Mouse (Mus musculus) forebrain, embryonic 11.5 days (tissue): ENCODE results near the gene Gm17304. TPM values are rescaled to one million over a fixed set of nuclear protein-coding genes. Genes with fewer than 3 reads are reported as not detected.

Source experiments
- ATAC-seq: fragments of 200-750 bp; cut with Nextera tagmentation; replicated peaks from 2 replicates; pipeline ENCODE4 v1.8.0; 2017; ENCODE audit warnings: moderate TSS enrichment; ENCODE audit not compliant: low FRiP score
- DNase-seq: peaks from one replicate; pipeline ENCODE4 v3.0.0-alpha.2; 2017; ENCODE audit warnings: low spot score
- H3K27ac ChIP-seq: fragments of 300-500 bp; sonication (generic); 2 replicates; pipeline ENCODE4 v1.5.1; 2014; ENCODE audit warnings: low read depth, low read length
- H3K27me3 ChIP-seq: fragments of 300-500 bp; sonication (generic); 2 replicates; pipeline ENCODE4 v1.6.1; 2014; ENCODE audit warnings: mild to moderate bottlenecking, low read length, mixed read lengths; ENCODE audit not compliant: control insufficient read depth, insufficient read depth
- H3K36me3 ChIP-seq: fragments of 300-500 bp; sonication (generic); 2 replicates; pipeline ENCODE4 v1.6.1; 2014; ENCODE audit warnings: mild to moderate bottlenecking, low read length, moderate library complexity, mixed read lengths; ENCODE audit not compliant: control insufficient read depth, insufficient read depth
- H3K4me1 ChIP-seq: fragments of 300-500 bp; sonication (generic); replicated peaks from 2 replicates; pipeline ENCODE4 v1.6.1; 2014; ENCODE audit warnings: low read length, mixed read lengths; ENCODE audit not compliant: control insufficient read depth, insufficient read depth
- H3K4me2 ChIP-seq: fragments of 300-500 bp; sonication (generic); 2 replicates; pipeline ENCODE4 v1.6.1; 2014; ENCODE audit warnings: low read depth, mild to moderate bottlenecking, low read length, moderate library complexity, mixed read lengths; ENCODE audit not compliant: severe bottlenecking
- H3K4me3 ChIP-seq: fragments of 300-500 bp; sonication (generic); 2 replicates; pipeline ENCODE4 v1.5.1; 2014; ENCODE audit warnings: low read depth, low read length
- H3K9ac ChIP-seq: fragments of 300-500 bp; sonication (generic); 2 replicates; pipeline ENCODE4 v1.6.1; 2014; ENCODE audit warnings: low read length
- H3K9me3 ChIP-seq: fragments of 300-500 bp; sonication (generic); 2 replicates; pipeline ENCODE4 v1.6.1; 2016; ENCODE audit warnings: low read length, mixed read lengths; ENCODE audit not compliant: control insufficient read depth
- WGBS: fragments of 180-500 bp; shearing (Covaris S2); extraction: QIAGEN DNeasy Blood & Tissue Kit; methylation state at CpG from one replicate; pipeline ENCODE4 v1.1.7; 2014; 5-methylcytosine and 5-hydroxymethylcytosine counted together
- polyA plus RNA-seq: library from polyadenylated mRNA; unstranded; fragments of >200 nt; fragmentation: Nextera tagmentation; extraction: Ambion mirVana; gene quantifications from 2 replicates; pipeline ENCODE4 v1.2.1, GENCODE M21; 2014

Gm17304 gene
- polyA plus RNA-seq, 1 experiment from 2014 or later, result not detected

- DNase-seq (no peak), ATAC-seq (no peak)
- no peak overlapping the region for H3K9ac ChIP-seq
- H3K4me1 ChIP-seq, result no peaks in the 10 kb centered on the region
- no peak overlapping the region for H3K4me2 ChIP-seq
- H3K27me3 ChIP-seq, result no peaks in the 10 kb centered on the region
- H3K27ac ChIP-seq, result no peak overlapping the region
- peaks cover 3% of the 10 kb centered on the region; the same call in 1 of the 2 replicates for H3K36me3 ChIP-seq
- H3K4me3 ChIP-seq, result no peak overlapping the region
- no peaks in the 10 kb centered on the region for H3K9me3 ChIP-seq
- 91% methylated on average over 3 of the region's 3 CpGs for WGBS
These were observed 44.0 kb downstream of the Gm17304 start for GRCm38 (mm10) chr5:106652790-106653328.

Other genes starting within 250 kb of the Gm17304 start
- gene Barhl2, start 150.9 kb upstream of the Gm17304 start, polyA plus RNA-seq, result 7.0 and 7.9 TPM in 2 replicates
- 70.9 and 86.4 TPM in 2 replicates for gene Zfp644, start 88.2 kb downstream of the Gm17304 start, polyA plus RNA-seq